Mouse (Mus musculus) liver, adult 2 months (tissue): Measurements from ENCODE around the gene Ssc5d.

Source experiments
- CTCF ChIP-seq: fragments of 200-500 bp; IDR thresholded peaks from 2 replicates; pipeline ENCODE4 v1.5.1; 2011; ENCODE audit warnings: low read depth, low read length, control low read depth
- POLR2A ChIP-seq: fragments of 200-500 bp; IDR thresholded peaks from 2 replicates; pipeline ENCODE4 v1.6.1; 2011; ENCODE audit warnings: low read length, control low read depth; ENCODE audit not compliant: insufficient read depth; ENCODE audit errors: extremely low read depth

- TF ChIP-seq POLR2A, result no peak
- TF ChIP-seq CTCF, result peak; percentile 72
Measured at GRCm38 (mm10) chr7:4878186-4878585, 47.4 kb upstream of the Ssc5d start.
